Mouse (Mus musculus) olfactory bulb, adult 2 months (tissue): ENCODE results near the gene Guca2a.

ENCODE experiments used
- CTCF ChIP-seq: fragments of 200-500 bp; IDR thresholded peaks from 2 replicates; pipeline ENCODE4 v1.5.1; 2012; ENCODE audit warnings: low read depth, mild to moderate bottlenecking, low read length, moderate library complexity; ENCODE audit not compliant: insufficient read depth
- POLR2A ChIP-seq: fragments of 200-500 bp; IDR thresholded peaks from 2 replicates; pipeline ENCODE4 v1.6.1; 2012; ENCODE audit warnings: mild to moderate bottlenecking, low read depth, low read length, moderate library complexity; ENCODE audit not compliant: insufficient read depth

GRCm38 (mm10) chr4:119668185-119668584, 30.7 kb downstream of the Guca2a start:
- TF ChIP-seq CTCF (no peak), POLR2A (no peak)
